Mouse (Mus musculus): ENCODE measurements at regions not wholly inside any gene's neighbourhood (a gene's known extent, or its start where the extent isn't known, plus 50 kb on each side); places are given as distances from the start of the nearest gene placed in this dataset.

DNA sequence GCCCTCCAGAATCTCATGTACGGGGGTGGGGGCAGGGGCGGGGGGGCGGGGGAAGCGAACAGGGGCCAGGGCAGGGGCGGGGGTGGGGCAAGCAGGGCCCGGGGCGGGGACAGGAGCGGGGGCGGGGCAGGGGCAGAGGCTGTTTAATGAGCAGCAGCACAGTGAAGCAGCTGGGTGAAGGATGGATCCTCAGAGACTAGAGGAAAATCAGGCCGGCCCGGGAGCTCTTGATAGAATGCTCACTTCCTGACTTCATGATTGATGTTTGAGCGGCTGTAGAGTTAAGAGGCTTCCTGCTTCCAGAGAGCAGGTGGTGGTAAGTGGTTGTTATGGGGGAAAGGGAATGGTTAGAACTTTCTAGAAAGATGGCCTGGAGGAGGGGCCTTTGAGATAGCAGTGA is 347.5 kb upstream of the Kcnab2 start:
- no peak for TF ChIP-seq CTCF (conservative IDR thresholded peaks at IDR 0.05 in 1 of 2, IDR thresholded peaks at IDR 0.05 in 1 of 2; ENCODE audit: low read depth in 2 of 2, low read length in 2 of 2)
- no peak for TF ChIP-seq MAZ (IDR thresholded peaks at IDR 0.05; ENCODE audit: low read depth, low read length)
- TF ChIP-seq EP300 (IDR thresholded peaks at IDR 0.05; ENCODE audit: low read length), result no peak
- TF ChIP-seq ETS1 (conservative IDR thresholded peaks at IDR 0.05; ENCODE audit: low read depth, low read length), result no peak
- no peak for TF ChIP-seq POLR2A (IDR thresholded peaks at IDR 0.05; ENCODE audit: low read depth, low read length)
- no peak for TF ChIP-seq UBTF (IDR thresholded peaks at IDR 0.05; ENCODE audit: low read depth, low read length)
- no peak for TF ChIP-seq USF1 (IDR thresholded peaks at IDR 0.05; ENCODE audit: low read depth, low read length)
- no peak for TF ChIP-seq ZMIZ1 (IDR thresholded peaks at IDR 0.05; ENCODE audit: low read depth, low read length)
